Mouse (Mus musculus) lung, postnatal 0 days (tissue): ENCODE data around the gene Cstf3. TPM values are rescaled to one million over a fixed set of nuclear protein-coding genes. Genes with fewer than 3 reads are reported as not detected.
A peak's percentile ranks its signal among the peaks of the same experiment; 100 is the strongest.

ENCODE experiments used
- ATAC-seq: fragments of 200-750 bp; cut with Nextera tagmentation; 2 replicates; pipeline ENCODE4 v1.8.0; 2017; ENCODE audit warnings: moderate library complexity
- DNase-seq: peaks from one replicate; pipeline ENCODE4 v3.0.0-alpha.2; 2016; ENCODE audit warnings: low spot score
- H3K27ac ChIP-seq: fragments of 300-500 bp; sonication (generic); 2 replicates; pipeline ENCODE4 v1.5.1; 2014; ENCODE audit warnings: antibody characterized with exemption, mild to moderate bottlenecking, low read length, mixed read lengths
- H3K27me3 ChIP-seq: fragments of 300-500 bp; sonication (generic); replicated peaks from 2 replicates; pipeline ENCODE4 v1.6.1; 2014; ENCODE audit warnings: low read length, mixed read lengths; ENCODE audit not compliant: insufficient read depth
- H3K36me3 ChIP-seq: fragments of 300-500 bp; sonication (generic); 2 replicates; pipeline ENCODE4 v1.6.1; 2014; ENCODE audit warnings: low read length, mixed read lengths; ENCODE audit not compliant: insufficient read depth
- H3K4me1 ChIP-seq: fragments of 300-500 bp; sonication (generic); 2 replicates; pipeline ENCODE4 v1.6.1; 2014; ENCODE audit warnings: antibody characterized with exemption, low read depth, low read length, mixed read lengths; ENCODE audit not compliant: insufficient read depth
- H3K4me2 ChIP-seq: fragments of 300-500 bp; sonication (generic); replicated peaks from 2 replicates; pipeline ENCODE4 v1.6.1; 2014; ENCODE audit warnings: low read depth, mild to moderate bottlenecking, low read length, moderate library complexity, mixed read lengths
- H3K4me3 ChIP-seq: fragments of 300-500 bp; sonication (generic); 2 replicates; pipeline ENCODE4 v1.5.1; 2014; ENCODE audit warnings: low read depth, low read length
- H3K9ac ChIP-seq: fragments of 300-500 bp; sonication (generic); replicated peaks from 2 replicates; pipeline ENCODE4 v1.6.1; 2014; ENCODE audit warnings: low read depth, mild to moderate bottlenecking
- H3K9me3 ChIP-seq: fragments of 300-500 bp; sonication (generic); 2 replicates; pipeline ENCODE4 v1.6.1; 2016; ENCODE audit warnings: low read length, mixed read lengths
- CTCF ChIP-seq: IDR thresholded peaks from 2 replicates; pipeline ENCODE4 v1.5.1; 2016; ENCODE audit warnings: antibody characterized with exemption, mild to moderate bottlenecking
- EP300 ChIP-seq: IDR thresholded peaks from 2 replicates; pipeline ENCODE4 v1.6.1; 2016; ENCODE audit warnings: antibody characterized with exemption, mild to moderate bottlenecking, control low read depth
- WGBS: fragments of 180-500 bp; shearing (Covaris S2); extraction: QIAGEN DNeasy Blood & Tissue Kit; methylation state at CpG from one replicate; pipeline ENCODE4 v1.1.7; 2014; 5-methylcytosine and 5-hydroxymethylcytosine counted together
- polyA plus RNA-seq: library from polyadenylated mRNA; unstranded; fragments of >200 nt; fragmentation: Nextera tagmentation; extraction: Ambion mirVana; gene quantifications from 2 replicates; pipeline ENCODE4 v1.2.1, GENCODE M21; 2015

Cstf3 gene
- polyA plus RNA-seq, 1 experiment from 2014 or later, result 31.5 TPM

- DNase-seq (no peak), ATAC-seq (no peak)
- no peak overlapping the region for H3K9ac ChIP-seq
- no peak overlapping the region for H3K4me2 ChIP-seq
- no peak for TF ChIP-seq EP300
- TF ChIP-seq CTCF, result no peak
- no peaks in the 10 kb centered on the region for H3K36me3 ChIP-seq
- H3K4me1 ChIP-seq, result no peaks in the 10 kb centered on the region
- no peaks in the 10 kb centered on the region for H3K27me3 ChIP-seq
- 76% methylated on average over 7 of the region's 7 CpGs for WGBS
- H3K4me3 ChIP-seq, result no peak overlapping the region
- H3K27ac ChIP-seq, result no peak overlapping the region
- H3K9me3 ChIP-seq, result no peaks in the 10 kb centered on the region
These were observed 10.4 kb upstream of the Cstf3 start for GRCm38 (mm10) chr2:104579784-104580446.

- no peaks in the 10 kb centered on the region for H3K9me3 ChIP-seq
- H3K27me3 ChIP-seq, result no peaks in the 10 kb centered on the region
- DNase-seq, result peak; percentile 76
- H3K9ac ChIP-seq, result no peak overlapping the region
- peak; percentile 83 for ATAC-seq
- H3K4me1 ChIP-seq, result no peaks in the 10 kb centered on the region
- no peak overlapping the region for H3K4me3 ChIP-seq
- H3K4me2 ChIP-seq, result no peak overlapping the region
- TF ChIP-seq EP300 (peak; percentile 100), CTCF (no peak)
- H3K36me3 ChIP-seq, result no peaks in the 10 kb centered on the region
- 32% methylated on average over 9 of the region's 9 CpGs for WGBS
- H3K27ac ChIP-seq, result peak overlapping the region; percentile 47
These were observed 8.9 kb upstream of the Cstf3 start for GRCm38 (mm10) chr2:104581281-104581879.

GRCm38 (mm10) chr2:104583032-104583431, 7.3 kb upstream of the Cstf3 start:
- Histone ChIP-seq H3K27ac (no peak overlapping the region), H3K9me3 (no peaks in the 10 kb centered on the region), H3K36me3 (no peaks in the 10 kb centered on the region), H3K4me2 (no peak overlapping the region), H3K27me3 (no peaks in the 10 kb centered on the region), H3K4me3 (no peak overlapping the region), H3K4me1 (no peaks in the 10 kb centered on the region), H3K9ac (no peak overlapping the region)
- no peak for ATAC-seq
- WGBS, result 50% methylated on average over 6 of the region's 6 CpGs
- no peak for DNase-seq
- TF ChIP-seq CTCF (no peak), EP300 (no peak)

- Histone ChIP-seq H3K4me1 (no peaks in the 10 kb centered on the region), H3K9ac (no peak overlapping the region), H3K9me3 (no peaks in the 10 kb centered on the region), H3K27me3 (no peaks in the 10 kb centered on the region), H3K4me2 (no peak overlapping the region), H3K4me3 (no peak overlapping the region), H3K27ac (no peak overlapping the region), H3K36me3 (no peaks in the 10 kb centered on the region)
- TF ChIP-seq EP300, result no peak
- TF ChIP-seq CTCF, result peak; percentile 27; the same call in 1 of the 2 replicates
- WGBS, result 79% methylated on average over 7 of the region's 7 CpGs
- ATAC-seq (no peak), DNase-seq (no peak)
These were observed 6.1 kb upstream of the Cstf3 start for GRCm38 (mm10) chr2:104584226-104584625.

GRCm38 (mm10) chr2:104585645-104586044, 4.7 kb upstream of the Cstf3 start:
- 22% methylated on average over 2 of the region's 2 CpGs for WGBS
- TF ChIP-seq CTCF, result peak; percentile 62
- no peak for TF ChIP-seq EP300
- no peak for ATAC-seq

GRCm38 (mm10) chr2:104588552-104588951, 1.8 kb upstream of the Cstf3 start:
- no peak for DNase-seq
- 98% methylated on average over 5 of the region's 5 CpGs for WGBS
- TF ChIP-seq EP300, result no peak
- TF ChIP-seq CTCF, result no peak
- Histone ChIP-seq H3K27ac (no peak overlapping the region), H3K27me3 (no peaks in the 10 kb centered on the region), H3K9ac (no peak overlapping the region), H3K9me3 (no peaks in the 10 kb centered on the region), H3K4me2 (no peak overlapping the region), H3K4me3 (no peak overlapping the region), H3K4me1 (no peaks in the 10 kb centered on the region), H3K36me3 (no peaks in the 10 kb centered on the region)
- no peak for ATAC-seq

More at GRCm38 (mm10) chr2:104585645-104586044, 4.7 kb upstream of the Cstf3 start:
- no peaks in the 10 kb centered on the region for H3K36me3 ChIP-seq
- no peak overlapping the region for H3K4me2 ChIP-seq
- no peaks in the 10 kb centered on the region for H3K4me1 ChIP-seq
- no peaks in the 10 kb centered on the region for H3K9me3 ChIP-seq
- no peaks in the 10 kb centered on the region for H3K27me3 ChIP-seq
- no peak overlapping the region for H3K27ac ChIP-seq
- H3K9ac ChIP-seq, result no peak overlapping the region
- peak; percentile 77 for DNase-seq
- H3K4me3 ChIP-seq, result no peak overlapping the region
